Comparison of ENCODE assay signal across 10 mouse cellular contexts in the genomic region with DNA sequence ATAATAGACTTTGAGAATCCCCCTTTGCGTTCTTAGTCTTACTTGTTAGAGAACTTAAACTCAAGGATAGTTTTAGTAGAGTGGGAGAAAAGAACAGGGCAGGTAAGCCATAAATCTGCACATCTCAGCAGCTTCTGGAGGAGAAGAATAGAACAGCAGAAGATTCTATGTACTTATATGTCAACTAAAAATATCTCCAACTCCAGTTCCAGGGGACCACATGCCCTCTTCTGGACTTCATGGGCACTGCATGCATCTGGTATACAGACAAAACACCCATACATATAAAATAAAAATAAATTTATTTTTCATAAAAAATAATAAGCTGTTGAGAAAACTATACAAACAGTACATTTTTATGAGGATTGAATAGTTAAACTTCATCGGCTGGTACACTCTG.
A peak's percentile ranks its signal among the peaks of the same experiment; 100 is the strongest.
DNase-seq lines count a peak whose midpoint lies in the region; TF ChIP-seq lines count a peak whose summit lies in the region.
"Had no signal": no experiment of that assay in that cellular context is flagged by ENCODE, and none has a peak within 500 bp of the region (broad histone marks: within the 10 kb centered on the region; RNA-seq: fewer than 3 reads in every experiment).

No protein-coding gene starts in this region.

- intact Hi-C loops in left cerebral cortex, postnatal 36 days (cut with DNase I), result loop anchor here (5.0 kb wide), 1 partner anchor 791 kb away; no protein-coding TSS in a partner anchor

- DNase-seq in cerebellum, postnatal 10 days, result peak; percentile 22 to 36
- no peak for DNase-seq in cerebellum, adult 9-11 months
- DNase-seq in left cerebral cortex, adult 18-20 months (ENCODE audit: low spot score in 2 of 2), result peak; percentile 18 to 28
- no peak for DNase-seq in left cerebral cortex, adult 8-10 months (ENCODE audit: low spot score in 2 of 2)
- DNase-seq in brain, embryonic 14.5 days (ENCODE audit: low read depth), result peak; percentile 34
- peak; percentile 13 to 25 for DNase-seq in left cerebral cortex, postnatal 36 days (ENCODE audit: low spot score in 2 of 2)
- DNase-seq in ovary, adult 18-20 months (ENCODE audit: low spot score), result no peak
- DNase-seq in lung, postnatal 10 days, result no peak
- DNase-seq: B cell, adult 2 months; lung, postnatal 14 days had no signal

- TF ChIP-seq POLR2A in brain, embryonic 14.5 days (IDR thresholded peaks at IDR 0.05; ENCODE audit: borderline replicate concordance, extremely low read depth, insufficient read depth, insufficient read length, poor library complexity, severe bottlenecking), result no peak

- peak; percentile 56; the same call in 1 of the 2 replicates for TF ChIP-seq CTCF in brain, embryonic 14.5 days (IDR thresholded peaks at IDR 0.05; ENCODE audit: borderline replicate concordance, extremely low read depth, insufficient read depth, insufficient read length)

Comparison
In these comparisons a context has a peak if more than half of its experiments do, and no peak if none do; other contexts are left out.
1. DNase-seq: peak in cerebellum, postnatal 10 days (2 of 2), left cerebral cortex, adult 18-20 months (2 of 2), brain, embryonic 14.5 days (single experiment) and left cerebral cortex, postnatal 36 days (2 of 2); none in cerebellum, adult 9-11 months (single experiment), left cerebral cortex, adult 8-10 months (0 of 2), ovary, adult 18-20 months (single experiment) and lung, postnatal 10 days (single experiment).